Mouse (Mus musculus): ENCODE results near the gene Parvb.
A peak's percentile ranks its signal among the peaks of the same experiment; 100 is the strongest.
"Not testable (repeated sequence)": the region's sequence is repeated elsewhere in the genome, so short reads cannot be mapped to it uniquely, and the experiment has no call there.

Parvb gene

DNA sequence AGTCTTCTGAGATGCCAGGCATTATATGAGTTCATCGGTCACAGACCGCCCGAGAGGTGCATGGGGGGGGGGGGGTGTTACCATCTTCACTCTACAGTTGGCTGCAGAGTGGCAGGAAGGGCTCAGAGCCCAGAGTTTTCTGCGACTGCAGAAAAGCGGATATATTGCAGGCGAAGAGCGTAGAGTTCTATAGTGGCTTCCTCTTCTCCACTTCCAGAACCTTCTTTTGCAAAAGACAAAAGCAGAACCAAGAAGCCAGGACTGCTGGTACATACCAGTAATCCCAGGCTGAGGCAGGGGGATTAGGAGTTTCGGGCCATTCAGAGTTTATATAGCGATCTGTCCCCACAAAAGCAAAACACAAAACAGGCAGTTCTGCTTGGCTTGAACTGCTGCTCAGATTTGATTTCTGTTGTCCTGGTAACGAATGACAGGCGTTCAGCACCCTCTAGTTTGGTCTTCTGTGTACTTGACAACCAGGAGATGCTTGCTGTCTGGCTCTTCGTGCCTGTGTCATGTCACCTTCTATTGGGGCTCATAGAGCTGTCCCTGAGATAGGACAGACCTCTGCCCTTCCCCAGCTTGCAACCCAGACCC lies 24.5 kb downstream of the Parvb start:
- DNase-seq (ENCODE audit: low read depth, low spot score), result no peak

DNA sequence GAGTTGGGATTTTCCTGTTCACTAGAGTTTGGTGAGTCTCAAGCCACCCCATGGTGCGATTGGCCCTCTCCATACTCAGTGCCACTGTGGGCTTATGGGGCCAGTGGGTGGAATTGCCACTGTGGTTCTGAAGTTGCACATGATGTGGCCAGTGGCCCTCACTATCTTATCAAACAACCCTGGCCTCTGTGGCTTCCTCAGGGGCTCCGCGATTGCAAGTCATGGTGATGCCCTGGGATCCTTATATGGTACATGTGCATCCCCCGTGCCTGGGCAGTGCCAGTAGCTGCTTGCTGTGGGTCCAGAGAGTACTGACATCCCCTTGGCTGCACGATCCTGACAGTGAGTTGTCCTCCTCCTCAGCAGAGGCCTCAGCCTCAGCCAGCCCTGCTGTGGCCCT lies 25.0 kb downstream of the Parvb start:
- no peak for DNase-seq (ENCODE audit: low read depth, low spot score)

DNA sequence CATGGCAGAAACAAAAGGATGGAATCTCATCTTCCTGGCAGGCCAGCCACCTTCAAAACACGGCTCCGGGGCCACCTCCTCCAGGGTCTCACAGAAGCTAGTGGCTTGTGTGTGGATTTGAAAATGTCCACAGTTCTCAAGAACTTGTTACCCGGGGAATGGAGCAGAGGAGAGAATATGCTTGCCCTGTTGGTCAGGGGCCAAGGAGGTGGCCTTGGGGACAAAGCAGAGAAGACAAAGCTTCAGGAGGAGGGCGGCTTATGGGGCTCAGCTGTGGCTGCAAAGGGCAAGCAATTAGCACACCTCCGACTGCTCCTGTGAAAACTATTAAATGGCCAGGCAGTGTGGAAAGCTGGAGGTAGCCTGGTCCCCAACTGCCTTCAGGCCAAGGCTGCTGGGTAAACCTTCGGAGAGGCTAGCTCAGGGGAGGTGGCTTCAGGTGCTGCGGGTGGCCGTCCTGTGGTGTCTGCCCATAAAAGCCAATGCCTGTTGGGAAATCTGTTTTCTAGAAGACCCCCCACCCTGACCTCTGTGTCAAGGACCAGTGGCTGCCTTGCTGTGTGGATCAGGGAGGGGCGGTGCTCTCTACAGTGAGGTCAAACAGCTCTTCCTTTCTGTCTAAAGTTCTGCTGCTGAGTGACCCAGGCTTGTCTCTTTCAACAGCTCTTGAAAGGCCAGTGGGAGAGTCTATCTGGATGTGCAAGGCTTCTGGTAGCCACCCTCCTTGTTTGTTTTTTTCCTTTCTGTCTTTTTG lies 26.9 kb downstream of the Parvb start:
- peak; percentile 43 for DNase-seq (ENCODE audit: low read depth, low spot score)

DNA sequence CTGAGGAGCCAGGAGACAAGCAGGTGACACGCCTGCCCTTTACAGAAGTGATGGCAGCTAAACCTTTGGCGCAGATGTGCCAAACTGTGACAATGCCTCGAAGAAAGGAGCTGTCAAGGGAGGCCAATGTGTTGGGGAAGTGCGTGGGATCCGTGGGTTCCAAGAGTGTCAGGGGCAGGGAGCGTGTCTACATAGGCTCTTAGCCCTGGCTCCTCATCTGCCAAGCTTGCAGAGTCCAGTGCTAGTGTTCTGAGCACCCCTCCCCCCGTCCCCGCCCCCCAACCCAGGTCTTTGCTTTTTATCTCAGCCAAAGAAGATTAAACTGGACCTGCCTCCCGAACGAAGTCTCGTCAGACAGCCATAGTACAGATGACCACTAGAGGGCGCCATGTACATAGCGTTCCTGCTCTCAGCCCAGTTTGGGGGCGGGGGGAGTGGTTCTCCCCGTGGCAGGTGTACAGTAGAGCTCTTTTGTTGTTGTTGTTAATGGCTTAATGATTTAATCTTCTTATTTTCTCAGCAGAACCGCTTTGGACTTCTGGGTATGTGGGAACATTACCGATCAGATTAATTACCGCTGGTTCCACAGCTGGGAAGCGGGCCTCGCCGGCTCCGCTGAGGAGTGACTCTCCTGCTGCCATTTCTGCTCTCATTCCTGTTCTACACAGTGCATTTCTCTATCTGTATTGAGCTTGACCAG lies 28.4 kb downstream of the Parvb start:
- peak; percentile 80 for DNase-seq (ENCODE audit: low read depth, low spot score)

DNA sequence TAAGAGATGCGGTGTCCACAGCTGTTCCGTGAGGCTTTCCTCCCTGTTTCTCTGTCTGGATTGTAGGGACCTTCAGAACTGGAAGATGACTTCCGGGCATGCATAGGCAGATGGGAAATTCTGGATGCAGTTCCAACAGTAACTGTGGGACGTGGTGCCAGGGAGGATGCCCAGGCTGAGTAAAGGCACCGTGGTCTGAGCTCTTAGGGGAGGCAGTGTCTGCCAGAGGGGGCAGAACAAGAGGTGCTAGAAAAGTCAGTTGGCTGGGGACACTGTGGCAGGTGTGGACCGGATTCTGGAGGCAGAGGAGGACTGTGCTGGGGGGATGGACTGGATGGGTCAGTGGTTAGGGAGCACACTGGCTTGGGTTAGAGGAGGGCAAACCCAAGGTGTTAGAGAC lies 30.8 kb downstream of the Parvb start:
- DNase-seq (ENCODE audit: low read depth, low spot score), result no peak

DNA sequence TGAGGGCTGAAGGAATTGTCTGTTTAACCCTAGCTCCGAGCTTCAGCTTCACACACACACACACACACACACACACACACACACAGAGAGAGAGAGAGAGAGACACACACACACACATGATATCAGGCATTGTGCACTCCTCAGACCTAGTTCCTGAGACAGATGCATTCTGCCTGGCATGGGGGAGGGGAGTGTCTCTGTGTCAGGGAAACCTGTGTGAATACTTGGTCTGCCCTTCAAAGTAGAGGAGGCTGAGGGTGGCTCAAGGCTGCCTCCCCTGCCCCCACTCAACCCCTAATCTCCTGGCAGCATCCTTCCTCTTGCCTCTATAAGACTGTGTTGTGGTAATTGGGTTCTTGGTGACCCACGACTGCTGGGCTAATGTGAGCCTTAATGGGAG lies 31.7 kb downstream of the Parvb start:
- no peak for DNase-seq (ENCODE audit: low read depth, low spot score)

DNA sequence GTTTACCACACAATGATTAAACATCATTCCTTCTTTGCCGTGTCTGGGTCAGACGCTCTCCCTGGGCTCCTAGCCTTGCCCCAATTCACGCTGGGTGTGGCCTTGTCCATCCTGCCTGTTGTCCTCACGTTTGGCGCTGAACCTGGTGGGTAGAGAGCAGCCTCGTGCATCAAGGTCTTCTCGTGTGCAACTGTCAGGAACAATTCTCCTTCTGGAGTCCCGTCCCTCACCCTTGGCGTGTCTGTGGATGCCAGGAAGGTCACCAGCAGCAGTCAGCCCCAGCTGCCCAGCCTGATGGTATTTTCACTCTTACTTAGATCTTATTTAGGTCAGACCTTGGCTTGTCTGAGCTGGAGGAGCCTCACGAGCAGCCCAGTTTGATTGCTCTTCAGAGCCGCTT lies 33.3 kb downstream of the Parvb start:
- no peak for DNase-seq (ENCODE audit: low read depth, low spot score)

DNA sequence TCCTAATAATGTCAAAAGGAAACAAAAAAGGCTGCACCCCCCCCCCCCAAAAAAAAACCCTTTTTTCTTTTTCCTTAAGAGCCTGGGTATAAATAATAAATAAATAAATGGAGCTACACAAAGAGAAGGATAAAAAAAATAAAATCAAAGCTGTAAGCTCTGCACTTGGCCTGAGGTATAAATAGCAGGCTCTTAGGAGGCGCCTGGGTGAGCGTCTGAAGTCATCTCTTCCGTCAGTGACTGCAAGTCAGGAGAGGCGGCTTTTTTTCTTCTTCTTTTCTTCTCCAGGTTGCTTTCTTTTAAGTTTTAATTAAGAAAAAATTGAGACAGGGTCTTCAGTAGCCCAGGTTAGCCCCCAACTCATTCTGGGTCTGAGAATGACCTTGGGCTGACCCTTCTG lies 34.4 kb downstream of the Parvb start:
- DNase-seq (ENCODE audit: low read depth, low spot score), result no peak

DNA sequence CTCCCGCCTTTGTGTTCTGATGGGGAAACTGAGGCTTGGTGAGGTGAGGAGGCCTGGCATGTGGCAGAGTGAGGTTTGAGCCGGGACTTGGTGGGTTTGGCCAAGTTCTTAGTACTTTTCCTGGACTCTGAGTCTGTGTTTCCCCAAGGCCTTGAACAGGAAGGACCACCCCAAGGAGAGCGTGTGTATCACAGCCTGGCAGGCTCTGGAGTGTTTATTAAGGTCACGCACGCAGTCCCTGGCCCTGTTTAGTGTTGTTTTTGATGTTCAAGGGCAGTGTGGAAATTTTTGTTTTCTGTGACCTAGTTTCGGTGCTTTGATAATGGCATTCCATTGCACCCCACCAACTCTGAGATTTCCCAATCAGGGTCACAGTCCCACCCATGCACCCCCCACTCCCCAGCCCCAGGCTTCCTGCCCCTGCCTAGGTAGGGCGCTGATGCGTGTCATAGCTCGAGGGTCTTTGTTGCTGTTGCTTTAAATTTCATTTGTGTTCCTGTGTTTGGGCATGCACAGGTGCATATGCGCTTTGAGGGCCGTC lies 35.9 kb downstream of the Parvb start:
- DNase-seq (ENCODE audit: low read depth, low spot score), result no peak

DNA sequence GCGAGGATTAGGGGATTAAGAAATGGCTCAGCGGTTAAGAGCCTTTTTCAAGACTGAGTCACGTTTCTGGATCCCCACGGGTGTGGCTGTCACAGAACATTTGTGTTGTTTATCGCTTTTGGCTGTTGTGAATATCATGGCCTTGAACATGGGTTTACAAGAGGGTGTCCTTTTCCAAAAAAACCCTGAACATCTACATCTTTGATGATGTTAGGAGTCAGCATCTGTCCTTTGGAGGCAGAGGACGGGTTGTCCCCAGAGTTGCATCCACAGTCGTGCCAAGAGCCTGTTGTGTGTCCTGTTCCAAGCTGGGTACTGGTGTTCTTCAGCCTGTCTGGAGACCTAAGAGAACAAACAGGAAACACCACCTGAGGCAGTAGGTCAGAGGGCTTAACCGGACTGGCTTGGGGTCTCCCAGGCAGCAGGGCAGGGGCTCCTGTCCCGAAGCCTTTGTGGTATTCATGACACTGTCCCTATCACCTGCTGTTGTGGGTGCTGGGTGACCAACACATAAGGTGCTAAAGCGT lies 37.3 kb downstream of the Parvb start:
- DNase-seq (ENCODE audit: low read depth, low spot score), result no peak

DNA sequence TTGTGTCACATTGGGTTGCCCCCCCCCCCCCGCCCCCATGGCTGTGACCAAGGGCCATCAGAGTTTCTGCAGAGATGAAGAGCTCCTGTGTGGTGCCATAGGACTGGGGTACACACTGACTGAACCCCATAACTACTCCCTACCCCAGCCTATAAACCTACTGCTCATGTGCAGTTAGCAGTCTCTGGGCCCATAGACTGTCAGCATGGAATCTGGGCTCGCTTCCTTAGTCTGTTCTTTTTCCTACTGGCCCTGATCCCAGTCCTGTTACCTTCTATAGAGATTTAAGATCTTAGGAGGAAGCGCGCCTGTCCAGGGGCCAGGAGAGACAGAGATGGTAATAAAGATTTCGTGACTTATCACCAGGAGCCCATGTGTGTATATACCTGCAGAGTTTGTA lies 38.2 kb downstream of the Parvb start:
- no peak for DNase-seq (ENCODE audit: low read depth, low spot score)

DNA sequence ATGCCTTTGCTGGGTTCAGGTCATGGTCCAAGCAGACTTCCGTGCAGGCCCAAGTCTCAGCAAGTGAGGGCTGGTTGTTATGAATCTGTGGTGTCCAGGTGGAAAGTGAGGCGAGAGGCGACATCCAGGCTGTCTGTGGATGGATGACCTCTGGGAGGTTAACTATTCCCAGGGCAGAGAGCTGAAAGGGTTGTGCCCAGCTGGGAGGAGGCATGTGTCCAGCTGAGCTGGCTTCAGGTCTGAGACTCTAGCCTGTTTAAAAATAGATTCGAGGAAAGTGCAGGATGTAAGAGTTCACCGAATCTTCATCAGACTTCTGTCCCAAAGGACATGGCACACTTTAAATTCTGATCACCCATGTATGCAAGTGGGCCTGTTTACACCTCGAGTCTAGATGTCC lies 38.6 kb downstream of the Parvb start:
- no peak for DNase-seq (ENCODE audit: low read depth, low spot score)

DNA sequence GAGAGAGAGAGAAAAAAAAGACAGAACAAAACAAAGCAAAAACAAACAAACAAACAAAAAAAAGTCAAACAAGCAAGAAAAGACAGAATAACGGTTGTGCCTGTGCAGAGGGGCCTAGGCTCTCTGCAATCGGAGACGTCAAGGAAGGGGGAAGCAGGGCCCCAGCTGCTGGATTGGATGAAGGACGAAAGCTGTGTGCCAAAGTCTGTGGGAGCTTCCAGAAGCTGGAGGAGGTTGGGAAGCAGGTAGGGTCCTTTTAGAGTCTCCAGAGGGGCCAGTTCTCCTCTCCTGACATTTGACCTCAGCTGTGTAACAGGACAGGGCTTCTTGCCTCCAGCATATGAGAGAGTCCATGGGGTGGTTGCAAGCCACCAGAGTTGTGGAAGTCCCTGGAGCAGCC lies 44.2 kb downstream of the Parvb start:
- no peak for DNase-seq (ENCODE audit: low read depth, low spot score)

DNA sequence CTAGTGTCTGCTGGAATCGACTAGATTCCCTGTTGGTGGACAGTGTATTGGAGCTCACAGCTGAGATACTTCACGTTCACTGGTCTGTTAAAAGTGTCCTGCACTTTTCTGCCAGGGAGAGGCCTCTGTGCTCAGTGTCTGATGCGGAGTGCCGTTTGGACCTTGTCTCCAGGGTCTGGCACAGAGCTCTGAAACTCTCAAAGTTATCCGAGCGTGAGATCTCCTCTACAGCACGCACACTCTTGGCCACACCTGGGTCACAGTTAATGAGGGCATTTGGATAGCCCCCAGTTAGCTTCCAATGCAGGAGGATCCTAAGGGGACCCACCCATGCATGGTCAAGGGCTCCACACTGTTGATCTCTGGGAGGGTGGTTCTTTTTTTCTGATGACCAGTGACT lies 46.2 kb downstream of the Parvb start:
- DNase-seq (ENCODE audit: low read depth, low spot score), result no peak

DNA sequence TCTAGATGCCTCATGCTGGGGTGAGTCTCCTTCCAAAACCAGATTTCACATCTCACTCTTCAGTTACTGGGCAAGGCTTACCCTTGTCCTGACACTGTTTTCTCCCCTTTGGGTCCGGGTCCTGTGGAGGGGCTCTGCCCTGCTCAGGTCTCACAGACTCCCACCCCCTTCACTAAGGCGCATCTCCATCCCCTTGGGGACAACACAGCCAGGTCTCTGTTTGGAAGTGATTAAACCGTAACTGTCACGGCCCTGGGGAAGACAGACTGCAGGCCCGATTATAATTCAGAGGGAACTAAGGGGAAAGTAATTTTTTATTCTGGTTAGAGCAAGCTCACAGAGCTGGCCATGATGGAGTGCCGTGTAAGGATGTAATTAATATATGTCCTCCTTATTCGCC lies 46.8 kb downstream of the Parvb start:
- DNase-seq (ENCODE audit: low read depth, low spot score), result no peak

DNA sequence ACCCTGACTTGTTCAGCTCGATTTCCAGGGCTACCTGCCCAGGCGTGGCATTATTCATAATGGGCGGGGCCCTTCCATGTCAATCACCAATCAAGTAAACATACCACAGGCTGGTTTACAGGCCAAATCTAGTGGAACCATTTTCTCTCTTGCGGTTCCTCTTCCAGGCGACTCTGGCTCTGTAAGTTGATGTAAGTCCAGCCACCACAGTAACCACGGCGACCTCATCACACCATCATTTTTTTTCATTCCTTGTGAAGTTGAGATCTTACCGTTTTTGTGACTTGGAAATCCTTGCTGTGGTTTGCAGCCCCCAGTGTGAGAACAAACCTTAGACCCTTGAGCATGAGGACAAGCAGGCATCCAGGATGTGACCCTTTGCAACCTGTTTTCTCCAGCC lies 48.5 kb downstream of the Parvb start:
- no peak for DNase-seq (ENCODE audit: low read depth, low spot score)

DNA sequence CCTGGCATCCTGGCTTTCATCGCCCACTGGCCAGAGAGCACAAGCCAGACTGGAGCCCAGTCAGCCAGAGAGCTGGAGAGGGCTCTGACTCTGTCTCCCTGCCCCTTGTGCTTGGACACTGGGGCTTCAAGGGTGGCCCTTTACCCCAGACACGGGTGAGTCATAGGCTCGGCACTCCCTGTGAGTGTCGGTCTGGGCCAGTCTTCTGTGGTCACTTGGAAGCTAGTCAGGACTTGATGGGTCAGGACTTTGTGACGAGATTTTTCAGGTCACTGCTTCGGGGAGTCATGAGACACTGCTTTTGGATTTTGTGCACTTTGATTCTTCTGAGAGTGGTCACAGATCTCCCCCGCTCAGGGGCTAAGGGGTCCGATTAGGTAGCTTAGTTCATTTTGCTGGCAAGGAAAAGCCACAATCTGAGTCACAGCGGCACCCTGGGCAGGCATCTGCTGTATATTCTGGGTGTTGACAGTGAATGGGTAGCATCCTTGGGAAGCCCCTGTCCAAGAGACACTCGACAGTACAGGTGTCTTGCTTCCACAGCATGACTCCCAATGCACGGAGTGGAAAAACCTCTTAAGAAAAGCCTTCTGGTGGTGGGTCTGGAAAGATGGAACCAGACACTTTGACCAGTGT lies 49.0 kb downstream of the Parvb start:
- no peak for DNase-seq (ENCODE audit: low read depth, low spot score)

DNA sequence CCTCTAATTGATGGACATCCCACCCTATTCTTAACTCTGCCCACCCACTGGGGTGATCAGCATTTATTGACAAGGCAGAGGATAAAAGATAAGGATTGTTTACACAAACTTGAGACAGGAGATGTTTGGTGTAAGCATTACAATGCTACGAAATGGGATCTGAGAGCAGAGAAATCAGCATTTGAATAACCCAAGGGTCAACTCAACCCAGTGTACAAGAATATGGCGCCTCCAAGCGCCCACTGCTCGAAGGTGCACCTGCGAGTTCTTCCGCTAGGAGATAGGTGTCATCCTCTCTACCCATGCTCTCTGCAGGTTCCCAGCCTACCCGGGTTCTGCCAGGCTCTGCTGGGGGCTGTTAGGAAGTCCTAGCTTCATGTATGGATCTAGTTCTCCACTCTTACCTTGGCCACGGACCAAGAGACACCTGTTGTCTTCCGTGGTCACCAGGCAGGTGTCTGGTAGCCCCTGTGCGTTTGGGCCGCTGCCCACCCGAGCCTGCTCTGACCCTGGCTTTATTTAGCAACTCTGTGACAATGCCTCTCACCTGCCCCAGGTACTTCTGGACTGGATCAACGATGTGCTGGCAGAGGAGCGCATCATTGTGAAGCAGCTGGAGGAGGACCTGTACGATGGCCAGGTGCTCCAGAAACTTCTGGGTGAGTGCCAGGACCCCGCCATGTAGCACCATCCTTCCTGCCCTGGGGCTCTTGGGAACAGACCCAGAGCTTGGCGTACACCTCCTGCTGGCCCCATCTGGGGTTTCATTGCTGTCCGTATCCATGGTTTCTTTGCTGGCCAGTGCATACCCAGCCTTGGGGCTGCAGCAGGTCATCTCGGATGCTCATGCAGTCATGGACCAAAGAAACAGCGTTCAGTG lies 50.6 kb downstream of the Parvb start:
- DNase-seq (ENCODE audit: low read depth, low spot score), result no peak

DNA sequence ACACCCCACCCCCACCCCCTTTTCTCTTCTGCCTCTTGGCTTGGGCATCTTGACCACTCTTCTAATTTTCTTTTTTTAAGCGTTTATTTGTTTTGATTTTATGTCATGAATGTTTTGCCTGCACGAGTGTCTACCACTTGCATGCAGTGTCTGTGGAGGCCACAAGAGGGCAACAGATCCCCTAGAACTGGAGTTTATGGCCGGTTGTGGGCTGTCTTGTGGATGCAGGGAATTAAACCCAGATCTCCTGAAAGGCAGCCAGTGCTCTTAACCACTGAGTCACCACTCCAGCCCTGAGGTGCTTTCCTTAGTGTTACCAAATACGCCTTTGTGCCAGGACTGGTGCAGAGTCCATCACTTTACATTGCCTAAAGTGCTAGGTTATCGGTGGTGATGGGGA lies 52.2 kb downstream of the Parvb start:
- DNase-seq (ENCODE audit: low read depth, low spot score), result no peak

DNA sequence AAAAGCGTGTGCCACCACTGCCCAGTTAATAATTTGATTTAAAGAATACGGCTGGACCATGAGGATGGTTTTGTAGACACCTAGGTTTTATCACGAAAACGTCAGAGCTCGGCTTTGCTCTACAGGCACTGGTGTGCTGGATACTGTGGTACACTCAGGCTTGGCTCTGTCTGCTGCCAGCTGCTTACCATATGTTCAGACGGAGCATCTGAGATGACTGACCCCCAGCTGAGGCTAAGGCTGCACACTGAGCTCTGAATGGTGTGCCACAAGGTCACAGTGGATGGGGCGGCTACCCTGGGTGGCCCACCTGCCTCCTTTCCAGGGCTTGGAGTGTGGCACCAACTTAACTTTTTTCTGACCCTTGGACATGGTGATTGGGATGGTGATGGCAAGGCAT lies 53.6 kb downstream of the Parvb start:
- DNase-seq (ENCODE audit: low read depth, low spot score), result no peak

DNA sequence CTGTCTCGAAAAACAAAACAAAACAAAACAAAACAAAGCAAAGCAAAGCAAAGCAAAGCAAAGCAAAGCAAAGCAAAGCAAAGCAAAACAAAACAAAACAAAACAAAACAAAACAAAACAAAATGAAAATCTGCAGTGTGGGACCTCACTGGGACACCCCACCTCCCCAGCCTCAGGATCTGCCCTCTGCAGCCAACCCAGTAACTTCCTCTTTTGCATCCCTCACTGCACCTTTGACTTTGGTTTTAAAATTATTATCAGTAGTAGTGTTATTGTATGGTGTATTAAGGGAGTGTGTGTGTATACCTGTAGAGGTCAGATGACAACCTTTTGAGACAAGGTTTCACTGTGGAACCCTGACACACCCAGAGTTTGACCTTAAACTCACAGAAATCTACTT lies 57.1 kb downstream of the Parvb start:
- DNase-seq (ENCODE audit: low read depth, low spot score), result not testable (repeated sequence)
